Mouse (Mus musculus): ENCODE results near the gene 1700113H08Rik. TPM values are rescaled to one million over a fixed set of nuclear protein-coding genes. Genes with fewer than 3 reads are reported as not detected.

The 1700113H08Rik gene
- polyA plus RNA-seq, 1 experiment from 2014 or later: not detected

DNA sequence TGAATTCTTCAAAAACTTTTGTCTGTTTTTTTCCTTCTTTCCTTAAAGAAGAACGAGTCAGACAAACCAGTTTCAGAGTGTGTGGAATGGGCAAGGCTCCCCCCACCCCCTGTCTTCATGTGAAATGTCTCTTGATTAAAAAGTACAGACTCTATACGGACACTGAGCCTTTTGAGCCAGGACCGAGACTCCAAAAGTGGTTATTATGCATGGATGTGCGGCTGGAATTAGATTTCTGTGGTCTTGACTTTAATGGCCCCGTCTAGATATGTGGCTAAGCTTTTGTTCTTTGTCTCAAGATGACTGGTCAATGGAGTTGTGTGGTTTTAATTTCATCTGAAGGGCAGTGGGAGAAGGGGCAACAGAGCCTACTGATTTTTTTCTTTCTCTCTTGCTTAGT lies 29.8 kb downstream of the 1700113H08Rik start:
- 81% methylated on average over 5 of the region's 5 CpGs for WGBS

DNA sequence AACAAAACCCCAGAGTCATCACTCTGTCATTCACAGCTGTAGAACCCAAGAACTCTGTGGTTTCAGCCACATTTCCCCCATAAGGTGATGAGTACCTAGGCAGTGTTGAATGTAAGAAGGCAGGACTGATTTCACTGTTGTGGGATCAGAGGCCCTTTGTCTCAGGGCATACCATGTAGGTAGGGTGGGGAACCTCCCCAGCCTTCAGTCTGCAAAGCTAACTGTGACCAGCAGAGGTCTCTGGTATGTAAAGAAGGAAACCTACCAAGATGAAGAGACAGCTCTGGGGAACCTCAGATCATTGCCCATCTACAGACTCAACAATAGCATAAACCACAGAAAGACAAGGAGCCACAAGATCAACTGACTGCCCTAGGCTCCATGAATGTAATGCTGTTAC lies 36.4 kb downstream of the 1700113H08Rik start:
- H3K4me2 ChIP-seq (replicated peaks; ENCODE audit: low read depth, low read length): no peak overlapping the region
- no peaks in the 10 kb centered on the region for H3K27me3 ChIP-seq (ENCODE audit: control insufficient read depth, insufficient read depth, low read length)
- H3K4me1 ChIP-seq (ENCODE audit: control insufficient read depth, insufficient read depth, low read length): no peaks in the 10 kb centered on the region
- H3K9ac ChIP-seq (replicated peaks; ENCODE audit: low read depth, low read length): no peak overlapping the region
- no peaks in the 10 kb centered on the region; the same call in 1 of the 2 replicates for H3K9me3 ChIP-seq (ENCODE audit: control insufficient read depth, low read depth, low read length)
- no peaks in the 10 kb centered on the region for H3K36me3 ChIP-seq (ENCODE audit: control insufficient read depth, insufficient read depth, low read length)
- H3K27ac ChIP-seq (ENCODE audit: low read length): no peak overlapping the region
- ATAC-seq (ENCODE audit: insufficient number of reproducible peaks, insufficient read depth, low FRiP score, low read depth): 0 out of 2 replicates have a peak, but pooled peaks have one; percentile 28
- no peak overlapping the region for H3K4me3 ChIP-seq (ENCODE audit: low read depth, low read length)

More for the DNA sequence above, 29.8 kb downstream of the 1700113H08Rik start:
- Histone ChIP-seq H3K9ac (replicated peaks; ENCODE audit: low read depth, low read length) (no peak overlapping the region), H3K4me3 (ENCODE audit: low read depth, low read length) (no peak overlapping the region), H3K4me2 (replicated peaks; ENCODE audit: low read depth, low read length) (no peak overlapping the region), H3K36me3 (ENCODE audit: control insufficient read depth, insufficient read depth, low read length) (no peaks in the 10 kb centered on the region), H3K4me1 (ENCODE audit: control insufficient read depth, insufficient read depth, low read length) (no peaks in the 10 kb centered on the region), H3K9me3 (ENCODE audit: control insufficient read depth, low read depth, low read length) (no peaks in the 10 kb centered on the region), H3K27me3 (ENCODE audit: control insufficient read depth, insufficient read depth, low read length) (no peaks in the 10 kb centered on the region), H3K27ac (ENCODE audit: low read length) (no peak overlapping the region)
- no peak for ATAC-seq (ENCODE audit: insufficient number of reproducible peaks, insufficient read depth, low FRiP score, low read depth)

DNA sequence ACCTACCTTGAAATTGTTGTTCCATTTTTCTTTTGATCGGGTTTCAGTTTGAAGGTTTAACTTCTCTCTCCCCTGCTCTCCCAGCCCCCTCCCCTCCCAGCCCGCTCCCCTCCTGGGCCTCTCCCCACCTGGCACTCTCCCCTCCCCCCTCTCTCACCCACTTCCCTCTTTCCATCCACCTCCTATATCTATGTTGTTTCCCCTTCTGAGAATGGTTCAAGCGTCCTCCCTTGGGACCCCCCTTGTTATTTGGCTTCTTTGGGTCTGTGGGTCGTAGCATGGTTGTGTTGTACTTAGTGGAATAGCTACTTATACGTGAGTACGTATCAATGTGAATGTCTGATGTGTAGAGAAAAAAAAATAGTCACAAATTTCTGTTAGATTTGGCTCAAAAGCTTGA lies 40.9 kb downstream of the 1700113H08Rik start:
- 65% methylated on average over 6 of the region's 6 CpGs for WGBS
- Histone ChIP-seq H3K4me1 (ENCODE audit: control insufficient read depth, insufficient read depth, low read length) (no peaks in the 10 kb centered on the region), H3K4me2 (replicated peaks; ENCODE audit: low read depth, low read length) (no peak overlapping the region)

DNA sequence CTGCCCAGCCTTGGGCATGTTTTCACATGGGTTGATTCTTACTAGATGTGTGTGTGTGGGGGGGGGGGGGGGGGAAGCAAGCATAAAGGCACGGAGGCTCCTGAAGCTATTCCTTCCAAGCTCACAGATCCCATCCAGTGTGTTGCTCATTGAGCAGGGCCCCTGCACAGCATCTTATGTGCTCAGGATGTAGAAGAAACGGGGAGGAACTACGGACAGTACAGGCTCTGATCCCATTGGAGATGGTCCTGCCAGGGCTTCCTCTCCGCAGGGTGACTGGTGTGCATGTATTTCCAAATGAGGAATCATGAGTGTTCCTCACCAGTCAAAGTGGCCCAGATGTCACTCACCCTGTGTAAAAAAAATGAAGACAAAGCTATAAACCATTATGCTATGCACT lies 42.8 kb downstream of the 1700113H08Rik start:
- no peaks in the 10 kb centered on the region for H3K4me1 ChIP-seq (ENCODE audit: control insufficient read depth, insufficient read depth, low read length)
- WGBS: 87% methylated on average over 4 of the region's 4 CpGs
- no peak overlapping the region for H3K27ac ChIP-seq (ENCODE audit: low read length)
- no peak for ATAC-seq (ENCODE audit: insufficient number of reproducible peaks, insufficient read depth, low FRiP score, low read depth)
- no peak overlapping the region for H3K9ac ChIP-seq (replicated peaks; ENCODE audit: low read depth, low read length)
- no peaks in the 10 kb centered on the region for H3K9me3 ChIP-seq (ENCODE audit: control insufficient read depth, low read depth, low read length)
- H3K36me3 ChIP-seq (ENCODE audit: control insufficient read depth, insufficient read depth, low read length): no peaks in the 10 kb centered on the region
- no peak overlapping the region for H3K4me3 ChIP-seq (ENCODE audit: low read depth, low read length)
- no peaks in the 10 kb centered on the region for H3K27me3 ChIP-seq (ENCODE audit: control insufficient read depth, insufficient read depth, low read length)
- H3K4me2 ChIP-seq (replicated peaks; ENCODE audit: low read depth, low read length): no peak overlapping the region

More for the DNA sequence above, 40.9 kb downstream of the 1700113H08Rik start:
- H3K4me3 ChIP-seq (ENCODE audit: low read depth, low read length): no peak overlapping the region
- H3K9me3 ChIP-seq (ENCODE audit: control insufficient read depth, low read depth, low read length): no peaks in the 10 kb centered on the region
- no peaks in the 10 kb centered on the region for H3K36me3 ChIP-seq (ENCODE audit: control insufficient read depth, insufficient read depth, low read length)
- H3K9ac ChIP-seq (replicated peaks; ENCODE audit: low read depth, low read length): no peak overlapping the region
- H3K27ac ChIP-seq (ENCODE audit: low read length): no peak overlapping the region
- no peaks in the 10 kb centered on the region for H3K27me3 ChIP-seq (ENCODE audit: control insufficient read depth, insufficient read depth, low read length)
- ATAC-seq (ENCODE audit: insufficient number of reproducible peaks, insufficient read depth, low FRiP score, low read depth): no peak

DNA sequence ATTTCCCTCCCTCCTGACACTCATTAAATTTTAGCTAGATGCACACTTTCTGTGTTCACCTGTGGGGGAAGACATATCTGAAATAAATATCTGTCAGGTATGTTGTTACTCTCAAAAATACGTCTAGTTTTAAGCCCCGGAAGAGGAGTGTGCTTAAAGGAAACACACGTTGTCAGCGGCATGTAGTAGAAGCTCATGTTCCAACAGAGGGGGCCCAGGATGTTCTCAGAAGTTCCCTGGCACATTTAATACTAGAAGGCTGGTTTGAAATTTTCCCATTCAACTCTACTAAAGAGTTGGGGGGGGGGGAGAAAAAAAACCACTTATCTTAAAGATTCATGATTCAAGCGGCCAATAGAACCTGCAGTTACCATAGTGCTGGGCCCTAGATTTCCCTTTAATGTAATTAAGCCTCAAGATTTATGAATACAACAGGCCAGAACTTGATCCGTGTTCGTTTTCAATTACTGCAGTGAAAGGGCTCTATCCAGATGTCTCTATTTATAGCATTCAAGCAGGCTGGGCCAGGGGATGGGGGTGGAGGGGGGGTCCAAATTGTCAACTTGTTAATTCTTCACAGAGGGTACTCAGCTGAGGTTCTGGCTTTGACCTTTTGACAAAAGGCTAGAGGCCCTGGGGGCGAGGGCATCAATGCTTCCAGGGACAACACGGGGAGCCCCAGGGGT lies 43.6 kb downstream of the 1700113H08Rik start:
- H3K27ac ChIP-seq (ENCODE audit: low read length): no peak overlapping the region
- H3K27me3 ChIP-seq (ENCODE audit: control insufficient read depth, insufficient read depth, low read length): no peaks in the 10 kb centered on the region
- no peak overlapping the region for H3K4me3 ChIP-seq (ENCODE audit: low read depth, low read length)
- no peak; the same call in 1 of the 2 replicates for ATAC-seq (ENCODE audit: insufficient number of reproducible peaks, insufficient read depth, low FRiP score, low read depth)
- no peaks in the 10 kb centered on the region for H3K9me3 ChIP-seq (ENCODE audit: control insufficient read depth, low read depth, low read length)
- H3K9ac ChIP-seq (replicated peaks; ENCODE audit: low read depth, low read length): no peak overlapping the region
- no peaks in the 10 kb centered on the region for H3K36me3 ChIP-seq (ENCODE audit: control insufficient read depth, insufficient read depth, low read length)
- no peak overlapping the region for H3K4me2 ChIP-seq (replicated peaks; ENCODE audit: low read depth, low read length)
- 39% methylated on average over 9 of the region's 9 CpGs for WGBS
- H3K4me1 ChIP-seq (ENCODE audit: control insufficient read depth, insufficient read depth, low read length): no peaks in the 10 kb centered on the region

DNA sequence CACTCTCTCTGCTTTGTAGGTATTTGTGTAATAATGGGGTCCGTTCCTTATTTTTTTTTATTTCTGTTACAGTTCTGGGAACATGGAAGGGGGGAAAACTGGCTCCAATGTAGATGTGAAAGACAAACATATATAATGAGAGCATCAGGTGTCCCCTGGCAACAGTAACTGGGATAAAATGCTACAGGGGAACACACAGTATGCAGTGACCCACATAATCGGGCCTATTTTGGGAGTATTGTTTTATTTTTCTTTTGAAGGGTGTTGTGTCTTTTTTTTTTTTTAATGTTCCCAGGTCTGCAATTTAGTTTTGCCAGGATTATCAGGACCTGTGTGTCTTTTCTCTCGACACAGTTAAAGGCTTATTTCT lies 44.1 kb downstream of the 1700113H08Rik start:
- Histone ChIP-seq H3K9me3 (ENCODE audit: control insufficient read depth, low read depth, low read length) (no peaks in the 10 kb centered on the region), H3K36me3 (ENCODE audit: control insufficient read depth, insufficient read depth, low read length) (no peaks in the 10 kb centered on the region), H3K27me3 (ENCODE audit: control insufficient read depth, insufficient read depth, low read length) (no peaks in the 10 kb centered on the region), H3K27ac (ENCODE audit: low read length) (no peak overlapping the region), H3K4me3 (ENCODE audit: low read depth, low read length) (no peak overlapping the region), H3K4me2 (replicated peaks; ENCODE audit: low read depth, low read length) (no peak overlapping the region), H3K9ac (replicated peaks; ENCODE audit: low read depth, low read length) (no peak overlapping the region), H3K4me1 (ENCODE audit: control insufficient read depth, insufficient read depth, low read length) (no peaks in the 10 kb centered on the region)
- no peak for ATAC-seq (ENCODE audit: insufficient number of reproducible peaks, insufficient read depth, low FRiP score, low read depth)
- WGBS: 60% methylated on average over 3 of the region's 3 CpGs

DNA sequence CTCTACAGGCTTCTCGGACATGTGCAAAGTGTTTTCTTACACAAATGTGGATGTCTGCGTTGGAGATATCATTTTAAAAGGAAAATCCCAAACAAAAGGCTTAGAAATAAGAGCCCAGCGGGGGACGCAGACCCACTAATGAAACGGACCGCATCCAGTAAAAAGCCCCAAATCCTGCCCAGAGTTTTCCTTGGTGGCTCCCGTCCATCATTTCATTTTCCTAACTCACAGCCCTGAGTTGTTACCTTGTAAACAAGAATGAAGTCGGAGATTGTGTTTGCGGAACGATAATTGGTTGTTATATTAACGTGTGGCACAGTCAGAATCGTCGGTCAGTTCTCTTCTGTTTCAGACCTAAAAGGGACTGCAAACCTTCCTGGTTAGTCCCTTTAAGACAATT lies 44.6 kb downstream of the 1700113H08Rik start:
- H3K9me3 ChIP-seq (ENCODE audit: control insufficient read depth, low read depth, low read length): no peaks in the 10 kb centered on the region
- H3K4me3 ChIP-seq (ENCODE audit: low read depth, low read length): no peak overlapping the region
- H3K27me3 ChIP-seq (ENCODE audit: control insufficient read depth, insufficient read depth, low read length): no peaks in the 10 kb centered on the region
- H3K36me3 ChIP-seq (ENCODE audit: control insufficient read depth, insufficient read depth, low read length): no peaks in the 10 kb centered on the region
- H3K4me1 ChIP-seq (ENCODE audit: control insufficient read depth, insufficient read depth, low read length): no peaks in the 10 kb centered on the region
- no peak overlapping the region for H3K9ac ChIP-seq (replicated peaks; ENCODE audit: low read depth, low read length)
- no peak overlapping the region for H3K4me2 ChIP-seq (replicated peaks; ENCODE audit: low read depth, low read length)
- 81% methylated on average over 13 of the region's 13 CpGs for WGBS
- ATAC-seq (ENCODE audit: insufficient number of reproducible peaks, insufficient read depth, low FRiP score, low read depth): no peak
- H3K27ac ChIP-seq (ENCODE audit: low read length): no peak overlapping the region

DNA sequence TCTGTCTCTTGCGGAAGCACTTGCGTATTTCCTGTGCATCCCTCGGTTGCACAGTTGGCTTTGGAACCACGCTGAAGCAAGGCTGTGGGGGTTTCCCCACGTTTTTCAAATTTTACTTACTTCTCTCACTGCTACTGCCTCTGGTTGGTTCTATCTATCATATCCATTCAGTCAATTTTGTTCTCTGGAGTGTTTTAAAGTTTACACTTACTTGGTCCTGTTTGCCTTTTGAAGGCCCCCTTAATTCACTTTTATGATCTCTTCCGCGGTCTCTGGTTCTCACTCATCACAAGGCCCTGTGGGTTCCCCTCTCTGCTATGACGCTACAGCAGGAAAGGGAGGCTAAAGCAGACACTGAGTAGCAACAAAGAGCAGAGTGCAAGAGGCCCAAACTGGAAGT lies 45.4 kb downstream of the 1700113H08Rik start:
- WGBS: 59% methylated on average over 8 of the region's 8 CpGs
- no peak for ATAC-seq (ENCODE audit: insufficient number of reproducible peaks, insufficient read depth, low FRiP score, low read depth)

More for the DNA sequence above, 45.4 kb downstream of the 1700113H08Rik start:
- Histone ChIP-seq H3K9me3 (ENCODE audit: control insufficient read depth, low read depth, low read length) (no peaks in the 10 kb centered on the region), H3K9ac (replicated peaks; ENCODE audit: low read depth, low read length) (no peak overlapping the region), H3K4me2 (replicated peaks; ENCODE audit: low read depth, low read length) (no peak overlapping the region), H3K4me3 (ENCODE audit: low read depth, low read length) (no peak overlapping the region), H3K27me3 (ENCODE audit: control insufficient read depth, insufficient read depth, low read length) (no peaks in the 10 kb centered on the region), H3K4me1 (ENCODE audit: control insufficient read depth, insufficient read depth, low read length) (no peaks in the 10 kb centered on the region), H3K27ac (ENCODE audit: low read length) (no peak overlapping the region), H3K36me3 (ENCODE audit: control insufficient read depth, insufficient read depth, low read length) (no peaks in the 10 kb centered on the region)

All from stomach, embryonic 14.5 days (tissue).